Mouse (Mus musculus) cerebellum, adult 2 months (tissue): ENCODE results near the gene Vmn1r204.
"Not testable (repeated sequence)": the region's sequence is repeated elsewhere in the genome, so short reads cannot be mapped to it uniquely, and the experiment has no call there.

Source experiments
- CTCF ChIP-seq: fragments of 200-500 bp; IDR thresholded peaks from 2 replicates; pipeline ENCODE4 v1.5.1; 2011; ENCODE audit warnings: low read depth, mild to moderate bottlenecking, control low read depth, low read length, moderate library complexity, borderline replicate concordance; ENCODE audit not compliant: insufficient read depth
- POLR2A ChIP-seq: fragments of 200-500 bp; IDR thresholded peaks from 2 replicates; pipeline ENCODE4 v1.6.1; 2011; ENCODE audit warnings: low read length, control low read depth, borderline replicate concordance; ENCODE audit not compliant: insufficient read depth

DNA sequence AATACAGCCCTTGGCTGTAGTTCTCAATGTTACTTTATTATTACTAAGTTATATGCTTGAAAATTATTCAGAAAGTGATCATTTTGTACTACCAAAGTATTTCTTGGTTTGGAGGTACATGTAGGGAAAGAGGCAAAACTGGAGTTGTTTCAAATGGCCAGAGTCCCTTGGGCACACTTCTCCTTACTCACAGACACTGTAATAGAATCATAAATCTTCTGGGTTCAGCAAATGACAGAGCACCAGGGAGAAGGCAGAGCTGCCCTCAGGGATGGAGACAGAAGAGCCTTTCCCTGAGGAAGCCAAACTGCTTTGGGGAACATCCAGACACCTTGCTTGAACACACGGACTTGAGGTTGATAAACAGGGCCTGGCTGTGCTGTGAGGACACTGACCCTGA, at the start of gene Vmn1r204:
- not testable (repeated sequence) for TF ChIP-seq CTCF, POLR2A
